In the genomic region with DNA sequence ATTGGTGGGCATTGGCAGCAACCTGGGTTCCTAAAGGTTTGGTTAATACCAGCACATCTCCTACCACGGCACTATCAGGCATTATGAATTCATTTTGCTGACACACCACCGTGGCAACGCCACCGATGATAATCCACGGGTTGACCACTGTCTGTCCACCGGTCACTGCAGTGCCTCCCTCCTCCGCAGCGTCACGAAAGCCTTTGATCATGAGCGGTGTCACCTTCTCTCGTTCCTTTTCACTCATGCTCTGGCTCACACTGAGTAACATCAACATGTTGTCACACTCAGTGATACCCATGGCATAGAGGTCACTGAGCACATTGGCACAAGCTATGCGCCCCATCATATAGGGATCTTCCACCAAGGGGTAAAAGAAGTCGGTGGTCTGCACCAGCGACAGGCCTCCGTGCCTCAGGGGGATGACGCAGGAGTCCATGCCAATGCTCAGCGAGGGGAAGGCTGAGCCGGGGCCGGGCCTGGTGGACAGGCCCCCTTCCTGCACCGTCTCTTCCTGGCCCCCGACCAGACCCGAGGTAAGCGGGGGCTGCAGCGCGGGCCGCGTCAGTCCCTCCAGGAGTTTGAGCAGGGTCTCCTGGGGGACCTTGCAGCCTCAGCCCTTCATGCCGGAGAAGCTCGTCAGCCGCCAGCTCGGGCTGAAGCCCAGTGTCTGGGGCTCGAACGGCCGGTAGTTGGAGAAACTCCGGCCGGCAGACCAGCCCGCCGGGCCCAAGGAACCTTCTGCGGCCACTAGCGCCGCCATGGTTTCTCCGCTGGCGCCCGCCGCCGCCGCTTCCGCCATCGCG, we compare ENCODE assay signal across 8 mouse cellular contexts. TPM values are rescaled to one million over a fixed set of nuclear protein-coding genes. Genes with fewer than 3 reads are reported as not detected.
A peak's percentile ranks its signal among the peaks of the same experiment; 100 is the strongest.
DNase-seq lines count a peak whose midpoint lies in the region; ATAC-seq and TF ChIP-seq lines count a peak whose summit lies in the region.

No protein-coding gene starts in this region.

- H3K4me3 ChIP-seq in layer of hippocampus, adult 2 months = peak overlapping the region; percentile 99
- H3K4me3 ChIP-seq in heart, postnatal 0 days (ENCODE audit: low read depth, low read length) = peak overlapping the region; percentile 80
- H3K4me3 ChIP-seq in liver, embryonic 13.5 days (replicated peaks) = peak overlapping the region; percentile 90
- peak overlapping the region; percentile 88 for H3K4me3 ChIP-seq in neural tube, embryonic 14.5 days (ENCODE audit: low read depth, low read length)

- H3K27ac ChIP-seq in layer of hippocampus, adult 2 months = peak overlapping the region; percentile 95
- peak overlapping the region; percentile 91 for H3K27ac ChIP-seq in heart, postnatal 0 days (ENCODE audit: low read depth)
- H3K27ac ChIP-seq in liver, embryonic 13.5 days = peak overlapping the region; percentile 88
- H3K27ac ChIP-seq in neural tube, embryonic 14.5 days (ENCODE audit: low read depth, low read length) = peak overlapping the region; percentile 80

- peak overlapping the region; percentile 87 for H3K9ac ChIP-seq in heart, postnatal 0 days (replicated peaks; ENCODE audit: low read depth, low read length)
- peak overlapping the region; percentile 96 for H3K9ac ChIP-seq in liver, embryonic 13.5 days
- peak overlapping the region; percentile 91 for H3K9ac ChIP-seq in neural tube, embryonic 14.5 days (replicated peaks; ENCODE audit: low read depth, low read length)

- DNase-seq in layer of hippocampus, adult 2 months (ENCODE audit: low spot score in 2 of 2) = no peak
- no peak for DNase-seq in layer of hippocampus, adult 9-11 months
- peak; percentile 65 for DNase-seq in Muller cell, postnatal 12 days (ENCODE audit: inconsistent ontology term)
- DNase-seq in embryo, embryonic 11.5 days (ENCODE audit: low read depth, low spot score) = peak; percentile 19
- DNase-seq in heart, postnatal 0 days (ENCODE audit: low spot score) = no peak
- no peak for DNase-seq in liver, embryonic 13.5 days
- DNase-seq in spleen, postnatal 36 days (ENCODE audit: low spot score in 2 of 2) = no peak

- H3K27me3 ChIP-seq in heart, postnatal 0 days (ENCODE audit: control insufficient read depth, insufficient read depth, low read length) = no peaks in the 10 kb centered on the region
- no peaks in the 10 kb centered on the region for H3K27me3 ChIP-seq in liver, embryonic 13.5 days
- H3K27me3 ChIP-seq in neural tube, embryonic 14.5 days (ENCODE audit: control insufficient read depth, insufficient read depth, low read length) = no peaks in the 10 kb centered on the region

- peaks cover 16% of the 10 kb centered on the region for H3K36me3 ChIP-seq in heart, postnatal 0 days (replicated peaks; ENCODE audit: control insufficient read depth, insufficient read depth, low read length)
- peaks cover 39% of the 10 kb centered on the region for H3K36me3 ChIP-seq in liver, embryonic 13.5 days
- no peaks in the 10 kb centered on the region for H3K36me3 ChIP-seq in neural tube, embryonic 14.5 days (ENCODE audit: control insufficient read depth, insufficient read depth, low read length)

- TF ChIP-seq CTCF in layer of hippocampus, adult 2 months (conservative IDR thresholded peaks at IDR 0.05) = peak; percentile 15; the same call in 1 of the 2 replicates
- no peak for TF ChIP-seq CTCF in heart, postnatal 0 days (IDR thresholded peaks at IDR 0.05; ENCODE audit: low read depth)

- peak overlapping the region; percentile 84 for H3K4me2 ChIP-seq in heart, postnatal 0 days (ENCODE audit: low read depth, low read length)
- peak overlapping the region; percentile 85 for H3K4me2 ChIP-seq in liver, embryonic 13.5 days
- H3K4me2 ChIP-seq in neural tube, embryonic 14.5 days (ENCODE audit: low read depth, low read length) = peak overlapping the region; percentile 88

- peaks cover 11% of the 10 kb centered on the region for H3K4me1 ChIP-seq in heart, postnatal 0 days (ENCODE audit: control insufficient read depth, insufficient read depth)
- H3K4me1 ChIP-seq in liver, embryonic 13.5 days (replicated peaks) = peaks cover 60% of the 10 kb centered on the region
- peaks cover 12% of the 10 kb centered on the region for H3K4me1 ChIP-seq in neural tube, embryonic 14.5 days (ENCODE audit: control insufficient read depth, insufficient read depth, low read length)

- H3K9me3 ChIP-seq in heart, postnatal 0 days (replicated peaks; ENCODE audit: control insufficient read depth, low read length) = no peaks in the 10 kb centered on the region
- H3K9me3 ChIP-seq in liver, embryonic 13.5 days (replicated peaks) = no peaks in the 10 kb centered on the region
- H3K9me3 ChIP-seq in neural tube, embryonic 14.5 days (ENCODE audit: control insufficient read depth, low read length) = 0 out of 2 replicates have a peak, but pooled peaks cover 2% of the 10 kb centered on the region

- 10% methylated on average over 48 of the region's 50 CpGs for WGBS in heart, postnatal 0 days
- 11% methylated on average over 50 of the region's 50 CpGs for WGBS in liver, embryonic 13.5 days (ENCODE audit: insufficient replicate concordance)
- WGBS in neural tube, embryonic 14.5 days = 17% methylated on average over 47 of the region's 50 CpGs

- ATAC-seq in heart, postnatal 0 days (ENCODE audit: insufficient read depth, low read depth) = peak; percentile 73
- ATAC-seq in liver, embryonic 13.5 days (ENCODE audit: low read depth) = peak; percentile 43
- peak; percentile 67 for ATAC-seq in neural tube, embryonic 14.5 days (ENCODE audit: low read depth)

- TF ChIP-seq EP300 in heart, postnatal 0 days (IDR thresholded peaks at IDR 0.05; ENCODE audit: low read depth) = no peak

RNA-seq across cellular contexts. Expression of gene Sephs2, which starts 0.5 kb away (rescaled TPM):
- 10 to 100 TPM; 40.0 to 46.7 TPM for total RNA-seq in layer of hippocampus, adult 2 months (2021)
- 76.5 and 78.0 TPM in 2 replicates for total RNA-seq in heart, postnatal 0 days (2014; rRNA removed; ENCODE audit: low replicate concordance)
- polyA plus RNA-seq in heart, postnatal 0 days (2015; fragmentation: Nextera tagmentation; extraction: Ambion mirVana) = 51.8 and 55.7 TPM in 2 replicates
- 138 and 169 TPM in 2 replicates for polyA plus RNA-seq in liver, embryonic 13.5 days (2015; fragmentation: Nextera tagmentation; extraction: Ambion mirVana)
- 77.7 and 78.9 TPM in 2 replicates for polyA plus RNA-seq in neural tube, embryonic 14.5 days (2014; fragmentation: Nextera tagmentation; extraction: Ambion mirVana)

RNA-seq across cellular contexts. Expression of gene Dctpp1, which starts 12.8 kb away (rescaled TPM):
- total RNA-seq in layer of hippocampus, adult 2 months (2021) = 10 to 100 TPM; 18.3 to 23.8 TPM
- 152 and 165 TPM in 2 replicates for total RNA-seq in heart, postnatal 0 days (2014; rRNA removed; ENCODE audit: low replicate concordance)
- 94.2 and 97.1 TPM in 2 replicates for polyA plus RNA-seq in heart, postnatal 0 days (2015; fragmentation: Nextera tagmentation; extraction: Ambion mirVana)
- polyA plus RNA-seq in liver, embryonic 13.5 days (2015; fragmentation: Nextera tagmentation; extraction: Ambion mirVana) = 134 and 136 TPM in 2 replicates
- polyA plus RNA-seq in neural tube, embryonic 14.5 days (2014; fragmentation: Nextera tagmentation; extraction: Ambion mirVana) = 109 and 138 TPM in 2 replicates

RNA-seq across cellular contexts. Expression of gene Itgal, which starts 22.7 kb away (rescaled TPM):
- under 1 TPM; 0.20 to 0.36 TPM for total RNA-seq in layer of hippocampus, adult 2 months (2021)
- total RNA-seq in heart, postnatal 0 days (2014; rRNA removed; ENCODE audit: low replicate concordance) = 1.7 and 4.0 TPM in 2 replicates
- polyA plus RNA-seq in heart, postnatal 0 days (2015; fragmentation: Nextera tagmentation; extraction: Ambion mirVana) = 0.96 and 1.1 TPM in 2 replicates
- polyA plus RNA-seq in liver, embryonic 13.5 days (2015; fragmentation: Nextera tagmentation; extraction: Ambion mirVana) = 4.1 and 5.2 TPM in 2 replicates
- polyA plus RNA-seq in neural tube, embryonic 14.5 days (2014; fragmentation: Nextera tagmentation; extraction: Ambion mirVana) = 0.09 and 0.17 TPM in 2 replicates

RNA-seq across cellular contexts. Expression of gene Zfp771, which starts 29.2 kb away (rescaled TPM):
- total RNA-seq in layer of hippocampus, adult 2 months (2021) = 10 to 100 TPM; 68.3 to 69.2 TPM
- total RNA-seq in heart, postnatal 0 days (2014; rRNA removed; ENCODE audit: low replicate concordance) = 38.5 and 43.6 TPM in 2 replicates
- 23.3 and 26.4 TPM in 2 replicates for polyA plus RNA-seq in heart, postnatal 0 days (2015; fragmentation: Nextera tagmentation; extraction: Ambion mirVana)
- polyA plus RNA-seq in liver, embryonic 13.5 days (2015; fragmentation: Nextera tagmentation; extraction: Ambion mirVana) = 19.0 and 20.6 TPM in 2 replicates
- 68.1 and 68.8 TPM in 2 replicates for polyA plus RNA-seq in neural tube, embryonic 14.5 days (2014; fragmentation: Nextera tagmentation; extraction: Ambion mirVana)

RNA-seq across cellular contexts. Expression of gene Sept1, which starts 40.4 kb away (rescaled TPM):
- 1 to 10 TPM; 5.0 to 6.3 TPM for total RNA-seq in layer of hippocampus, adult 2 months (2021)
- 2.3 and 8.6 TPM in 2 replicates for total RNA-seq in heart, postnatal 0 days (2014; rRNA removed; ENCODE audit: low replicate concordance)
- polyA plus RNA-seq in heart, postnatal 0 days (2015; fragmentation: Nextera tagmentation; extraction: Ambion mirVana) = 18.7 and 19.4 TPM in 2 replicates
- polyA plus RNA-seq in liver, embryonic 13.5 days (2015; fragmentation: Nextera tagmentation; extraction: Ambion mirVana) = 9.7 and 9.8 TPM in 2 replicates
- polyA plus RNA-seq in neural tube, embryonic 14.5 days (2014; fragmentation: Nextera tagmentation; extraction: Ambion mirVana) = 7.2 and 9.1 TPM in 2 replicates

Comparison
In these comparisons a context has a peak if more than half of its experiments do, and no peak if none do; other contexts are left out.
1. DNase-seq: peak in Muller cell, postnatal 12 days (single experiment) and embryo, embryonic 11.5 days (single experiment); none in layer of hippocampus, adult 2 months (0 of 2), layer of hippocampus, adult 9-11 months (single experiment), heart, postnatal 0 days (single experiment), liver, embryonic 13.5 days (single experiment) and spleen, postnatal 36 days (0 of 2).
2. Peak in every context shown above with its lines, with median percentiles within 50 percentile points of each other: H3K27ac ChIP-seq, H3K4me3 ChIP-seq, ATAC-seq, H3K4me2 ChIP-seq and H3K9ac ChIP-seq.